Mouse (Mus musculus) myocyte (in vitro differentiated cells): Measurements from ENCODE around the gene Cd2ap. TPM values are rescaled to one million over a fixed set of nuclear protein-coding genes. Genes with fewer than 3 reads are reported as not detected.
A peak's percentile ranks its signal among the peaks of the same experiment; 100 is the strongest.

Source experiments
- H3K27me3 ChIP-seq: one replicate; pipeline ENCODE4 v1.6.1; 2011; ENCODE audit not compliant: control insufficient read depth, insufficient read depth, insufficient read length
- H3K36me3 ChIP-seq: one replicate; pipeline ENCODE4 v1.6.1; 2011; ENCODE audit not compliant: control insufficient read depth, insufficient read depth
- H3K4me2 ChIP-seq: one replicate; pipeline ENCODE4 v1.6.1; 2011; ENCODE audit warnings: low read depth, control low read depth
- H3K4me3 ChIP-seq: one replicate; pipeline ENCODE4 v1.5.1; 2011; ENCODE audit warnings: mild to moderate bottlenecking, control low read depth, moderate library complexity
- H3K79me2 ChIP-seq: one replicate; pipeline ENCODE4 v1.6.1; 2011; ENCODE audit not compliant: control insufficient read depth, insufficient read depth
- H3ac ChIP-seq: one replicate; pipeline ENCODE4 v1.6.1; 2011; ENCODE audit not compliant: control insufficient read depth, insufficient read length
- CEBPB ChIP-seq: IDR thresholded peaks from 2 replicates; pipeline ENCODE4 v1.6.1; 2011; ENCODE audit warnings: mild to moderate bottlenecking, moderate library complexity; ENCODE audit not compliant: poor library complexity, insufficient read depth, severe bottlenecking
- E2F4 ChIP-seq: IDR thresholded peaks from one replicate; pipeline ENCODE4 v1.6.1; 2011; ENCODE audit warnings: mild to moderate bottlenecking, control low read depth, moderate library complexity; ENCODE audit not compliant: insufficient read depth
- MAX ChIP-seq: IDR thresholded peaks from one replicate; pipeline ENCODE4 v1.6.1; 2011; ENCODE audit warnings: low read depth, mild to moderate bottlenecking, control low read depth
- MYOD1 ChIP-seq, 3 experiments: IDR thresholded peaks; one replicate each; pipeline ENCODE4 v1.6.1; 2011; ENCODE audit warnings: control low read depth in 2 of 3, low read depth in 2 of 3, mild to moderate bottlenecking in 2 of 3, moderate library complexity in 1 of 3; ENCODE audit not compliant: insufficient read length in 2 of 3, control insufficient read depth in 1 of 3
- MYOG ChIP-seq, 3 experiments: IDR thresholded peaks; one replicate each; pipeline ENCODE4 v1.6.1; 2011; ENCODE audit warnings: control low read depth in 2 of 3, low read depth in 2 of 3, mild to moderate bottlenecking in 2 of 3; ENCODE audit not compliant: insufficient read length in 2 of 3, control insufficient read depth in 1 of 3, insufficient read depth in 1 of 3
- POLR2A ChIP-seq: IDR thresholded peaks from one replicate; pipeline ENCODE4 v1.6.1; 2011; ENCODE audit warnings: low read depth, mild to moderate bottlenecking, control low read depth, moderate library complexity; ENCODE audit not compliant: insufficient read length
- POLR2AphosphoS2 ChIP-seq: IDR thresholded peaks from one replicate; pipeline ENCODE4 v1.6.1; 2011; ENCODE audit warnings: low read depth, control low read depth; ENCODE audit not compliant: insufficient read length
- REST ChIP-seq: IDR thresholded peaks from one replicate; pipeline ENCODE4 v1.6.1; 2011; ENCODE audit warnings: mild to moderate bottlenecking, control low read depth, moderate library complexity; ENCODE audit not compliant: insufficient read depth, insufficient read length
- SRF ChIP-seq: IDR thresholded peaks from one replicate; pipeline ENCODE4 v1.6.1; 2011; ENCODE audit warnings: low read depth; ENCODE audit not compliant: control insufficient read depth, insufficient read length
- TCF12 ChIP-seq: IDR thresholded peaks from one replicate; pipeline ENCODE4 v1.6.1; 2011; ENCODE audit warnings: mild to moderate bottlenecking, control low read depth; ENCODE audit not compliant: poor library complexity, insufficient read depth, severe bottlenecking
- TCF3 ChIP-seq: IDR thresholded peaks from one replicate; pipeline ENCODE4 v1.6.1; 2011; ENCODE audit warnings: low read depth, control low read depth; ENCODE audit not compliant: insufficient read length
- USF1 ChIP-seq: IDR thresholded peaks from one replicate; pipeline ENCODE4 v1.6.1; 2011; ENCODE audit warnings: low read depth, mild to moderate bottlenecking, control low read depth, moderate library complexity
- polyA plus RNA-seq: library from polyadenylated mRNA; unstranded; fragments of >200 nt; fragmentation: generic; extraction: Trizol; gene quantifications from one replicate; pipeline ENCODE4 v1.2.1, GENCODE M21; 2012; ENCODE audit warnings: missing spikeins

Gene Cd2ap
- polyA plus RNA-seq, 1 experiment: 2.3 TPM

DNA sequence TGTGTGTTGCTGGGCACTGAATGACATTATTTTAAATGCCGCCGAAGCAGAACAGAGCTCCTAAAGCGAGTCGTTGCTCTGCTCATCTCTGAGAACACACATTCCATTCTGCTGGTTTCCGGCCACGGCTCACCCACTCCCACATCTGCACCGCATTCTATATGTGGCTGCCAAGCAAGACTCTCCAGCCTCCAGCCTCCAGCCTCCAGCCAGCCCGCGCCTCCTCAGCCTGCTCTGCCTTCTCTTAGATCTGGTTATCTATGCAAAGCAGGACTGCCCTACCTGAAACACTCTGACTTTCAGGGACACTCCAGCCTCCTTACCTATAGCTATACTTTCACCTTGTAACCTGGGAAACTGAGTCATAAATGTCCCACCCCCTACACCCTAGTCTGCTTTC is 6.8 kb upstream of the Cd2ap start:
- H3K27me3 ChIP-seq: no peaks in the 10 kb centered on the region
- H3K4me3 ChIP-seq: no peak overlapping the region
- H3K4me2 ChIP-seq: no peak overlapping the region
- no peak for TF ChIP-seq POLR2A
- TF ChIP-seq CEBPB: no peak
- TF ChIP-seq MYOG (IDR thresholded peaks at IDR 0.05; ENCODE audit: control insufficient read depth in 1 of 3, insufficient read depth in 1 of 3, insufficient read length in 2 of 3, low read depth in 2 of 3): no peak
- TF ChIP-seq POLR2AphosphoS2: no peak
- no peak for TF ChIP-seq USF1
- TF ChIP-seq E2F4: no peak
- TF ChIP-seq SRF: no peak
- no peak for TF ChIP-seq MYOD1 (IDR thresholded peaks at IDR 0.05; ENCODE audit: control insufficient read depth in 1 of 3, insufficient read length in 2 of 3, low read depth in 2 of 3)
- TF ChIP-seq REST: no peak
- no peak for TF ChIP-seq MAX
- TF ChIP-seq TCF3: no peak
- no peak for TF ChIP-seq TCF12
- H3K79me2 ChIP-seq: no peaks in the 10 kb centered on the region
- H3ac ChIP-seq: no peak overlapping the region
- no peaks in the 10 kb centered on the region for H3K36me3 ChIP-seq

DNA sequence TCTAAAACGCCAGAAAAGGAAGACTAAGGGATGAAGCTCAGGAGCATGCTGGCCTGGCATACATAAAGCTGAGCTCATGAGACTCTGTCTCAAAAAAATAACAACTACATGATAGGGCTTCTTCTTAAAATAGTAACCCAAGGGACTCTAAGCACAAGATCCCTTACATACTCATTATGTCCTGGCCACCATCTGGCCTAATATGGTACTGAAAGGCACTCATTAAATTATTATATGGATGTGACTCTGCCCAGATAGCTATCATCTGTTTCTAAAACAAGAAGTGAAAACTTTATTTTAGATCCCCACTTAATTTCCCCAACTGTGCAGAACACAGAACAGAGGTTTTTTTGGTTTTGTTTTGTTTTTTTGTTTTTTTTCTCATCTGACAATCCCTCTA is 6.4 kb upstream of the Cd2ap start:
- TF ChIP-seq MYOD1 (IDR thresholded peaks at IDR 0.05; ENCODE audit: control insufficient read depth in 1 of 3, insufficient read length in 2 of 3, low read depth in 2 of 3): no peak
- TF ChIP-seq SRF: no peak
- no peak for TF ChIP-seq MYOG (IDR thresholded peaks at IDR 0.05; ENCODE audit: control insufficient read depth in 1 of 3, insufficient read depth in 1 of 3, insufficient read length in 2 of 3, low read depth in 2 of 3)
- TF ChIP-seq TCF3: no peak
- TF ChIP-seq MAX: no peak
- TF ChIP-seq E2F4: no peak
- TF ChIP-seq POLR2A: no peak
- TF ChIP-seq TCF12: no peak
- no peak for TF ChIP-seq CEBPB
- no peak for TF ChIP-seq REST
- no peak for TF ChIP-seq POLR2AphosphoS2
- no peak for TF ChIP-seq USF1
- H3K36me3 ChIP-seq: no peaks in the 10 kb centered on the region
- H3K79me2 ChIP-seq: no peaks in the 10 kb centered on the region
- H3K4me2 ChIP-seq: no peak overlapping the region
- no peak overlapping the region for H3K4me3 ChIP-seq
- H3K27me3 ChIP-seq: no peaks in the 10 kb centered on the region
- H3ac ChIP-seq: no peak overlapping the region

- no peaks in the 10 kb centered on the region for H3K36me3 ChIP-seq
- H3K27me3 ChIP-seq: no peaks in the 10 kb centered on the region
- peak overlapping the region; percentile 94 for H3ac ChIP-seq
- peak overlapping the region; percentile 67 for H3K4me3 ChIP-seq
- H3K4me2 ChIP-seq: peak overlapping the region; percentile 70
- H3K79me2 ChIP-seq: peaks cover 35% of the 10 kb centered on the region
- TF ChIP-seq SRF: no peak
- no peak for TF ChIP-seq TCF12
- TF ChIP-seq CEBPB: no peak
- TF ChIP-seq REST: no peak
- no peak for TF ChIP-seq POLR2A
- no peak for TF ChIP-seq E2F4
- no peak for TF ChIP-seq POLR2AphosphoS2
- TF ChIP-seq TCF3: no peak
- no peak for TF ChIP-seq MYOD1 (IDR thresholded peaks at IDR 0.05; ENCODE audit: control insufficient read depth in 1 of 3, insufficient read length in 2 of 3, low read depth in 2 of 3)
- TF ChIP-seq MAX: no peak
- TF ChIP-seq MYOG (IDR thresholded peaks at IDR 0.05; ENCODE audit: control insufficient read depth in 1 of 3, insufficient read depth in 1 of 3, insufficient read length in 2 of 3, low read depth in 2 of 3): no peak
- no peak for TF ChIP-seq USF1
Observed at GRCm38 (mm10) chr17:42876904-42877425, 500 bp upstream of the Cd2ap start.

DNA sequence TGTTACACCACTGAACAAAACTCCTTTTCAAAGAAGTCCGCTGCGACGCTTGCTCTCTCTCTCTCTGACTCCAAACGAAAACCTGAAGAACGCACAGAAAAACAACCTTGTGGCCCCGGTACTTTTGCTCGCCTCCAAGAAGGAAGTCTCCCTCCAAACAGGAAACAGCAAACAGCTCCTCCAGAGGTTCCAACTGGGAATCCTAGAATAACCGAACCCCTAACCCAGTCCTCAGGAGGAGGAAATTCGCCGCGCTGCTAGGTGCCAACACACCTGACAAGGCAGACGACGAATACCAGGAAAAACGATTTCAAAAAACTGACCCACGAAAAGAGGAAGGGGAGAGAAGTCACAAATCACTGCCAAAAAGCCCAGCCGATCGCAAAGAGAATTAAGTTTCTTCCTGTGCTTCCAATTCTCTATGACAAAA is 879 bp downstream of the Cd2ap start:
- H3K79me2 ChIP-seq: peaks cover 43% of the 10 kb centered on the region
- peak overlapping the region; percentile 94 for H3ac ChIP-seq
- peak overlapping the region; percentile 87 for H3K4me2 ChIP-seq
- H3K27me3 ChIP-seq: no peaks in the 10 kb centered on the region
- TF ChIP-seq REST (no peak), MAX (no peak)
- H3K4me3 ChIP-seq: peak overlapping the region; percentile 67
- no peaks in the 10 kb centered on the region for H3K36me3 ChIP-seq

DNA sequence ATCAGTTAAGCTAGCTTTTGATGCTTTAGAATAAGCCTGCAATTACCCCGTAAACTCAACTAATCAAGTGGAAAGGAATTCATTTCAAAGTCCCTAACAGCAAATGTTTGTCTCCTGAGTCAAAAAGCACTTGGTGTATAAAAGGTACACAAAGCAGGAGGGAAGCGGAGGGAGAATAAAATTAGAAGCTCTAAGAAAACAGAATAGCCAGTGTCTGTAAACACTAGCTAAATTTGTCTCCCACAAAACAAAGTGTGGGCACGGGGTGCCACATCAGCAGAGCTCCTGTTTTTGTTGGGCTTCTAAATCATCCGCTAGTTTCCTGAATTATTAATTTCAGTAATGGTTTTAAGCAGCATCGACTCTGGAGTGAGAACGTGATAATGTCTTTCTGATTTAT is 1.4 kb downstream of the Cd2ap start:
- H3K27me3 ChIP-seq: no peaks in the 10 kb centered on the region
- peak overlapping the region; percentile 87 for H3K4me2 ChIP-seq
- no peaks in the 10 kb centered on the region for H3K36me3 ChIP-seq

More for the DNA sequence above, 1.4 kb downstream of the Cd2ap start:
- Histone ChIP-seq H3K4me3 (peak overlapping the region; percentile 67), H3K79me2 (peaks cover 48% of the 10 kb centered on the region), H3ac (no peak overlapping the region)
- no peak for TF ChIP-seq USF1
- TF ChIP-seq POLR2A: no peak
- no peak for TF ChIP-seq MAX
- TF ChIP-seq MYOD1 (IDR thresholded peaks at IDR 0.05; ENCODE audit: control insufficient read depth in 1 of 3, insufficient read length in 2 of 3, low read depth in 2 of 3): no peak
- no peak for TF ChIP-seq TCF3
- no peak for TF ChIP-seq CEBPB
